Mouse (Mus musculus) adrenal gland, postnatal 10 days (tissue): ENCODE measurements around the gene Lrp4. TPM values are rescaled to one million over a fixed set of nuclear protein-coding genes. Genes with fewer than 3 reads are reported as not detected.

ENCODE experiments used
- DNase-seq: peaks from one replicate; pipeline ENCODE4 v3.0.0; 2021; ENCODE audit warnings: mixed read lengths
- long read RNA-seq, 2 experiments: library from polyadenylated mRNA; stranded (forward); transcript quantifications; one replicate each; pipeline ENCODE4 v2.0.0; 2021
- total RNA-seq, 2 experiments: library from RNA; stranded (reverse); gene quantifications; 2 replicates each; pipeline ENCODE4 v1.2.3; 2021

The Lrp4 gene
- total RNA-seq = 1 to 10 TPM; 7.0 to 8.3 TPM
- long read RNA-seq, experiment 1, partial matches to known transcripts = 4 of 5 reads
- long read RNA-seq, experiment 1, other reads (novel, unspliced or antisense) = 1 of 5 reads
- long read RNA-seq, experiment 2, partial matches to known transcripts = 0 of 1 reads
- long read RNA-seq, experiment 2, other reads (novel, unspliced or antisense) = 1 of 1 reads

DNA sequence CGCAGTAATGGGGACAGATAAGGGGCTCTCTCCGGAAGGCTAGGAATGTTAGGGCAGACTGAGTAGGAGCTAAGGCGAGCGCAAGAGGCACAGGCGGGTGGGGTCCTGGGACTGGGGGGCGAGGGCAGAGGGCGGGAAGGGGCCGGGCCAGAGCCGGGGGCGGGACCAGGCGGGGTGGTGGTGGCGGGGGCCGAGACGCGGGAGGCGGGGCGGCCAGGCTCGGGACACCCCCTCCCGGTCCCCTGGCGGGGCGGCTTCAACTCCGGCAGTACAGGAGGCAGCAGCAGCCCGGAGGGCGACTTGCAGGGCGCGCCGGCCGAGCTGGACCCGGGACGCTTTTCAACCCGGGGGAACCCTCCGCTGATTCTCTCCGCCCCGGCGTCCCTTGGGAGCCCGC lies at the start of gene Lrp4:
TSS of gene Lrp4 (plus strand) at position 253 of the 397 bp plus-strand sequence.
- DNase-seq = peak; percentile 79

DNA sequence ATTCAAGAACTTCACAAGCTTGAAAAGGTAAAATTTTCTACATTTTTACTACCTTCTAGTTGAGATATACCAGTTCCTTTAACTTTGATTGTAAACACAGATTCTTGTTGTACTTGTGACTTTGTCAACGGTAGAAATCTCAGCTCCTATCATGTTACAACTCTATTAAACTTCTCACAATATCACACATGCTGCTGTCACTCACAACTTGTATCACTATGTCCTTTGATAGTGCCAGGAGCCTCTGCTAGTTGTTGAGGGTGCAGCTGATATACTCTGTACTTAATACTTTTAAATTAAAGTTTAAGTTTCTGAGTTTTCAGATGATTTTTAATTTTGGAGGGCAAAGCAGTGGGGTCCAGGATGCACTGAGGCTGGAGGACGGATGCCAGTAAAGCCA lies 49.3 kb upstream of the Lrp4 start:
- DNase-seq = no peak

DNA sequence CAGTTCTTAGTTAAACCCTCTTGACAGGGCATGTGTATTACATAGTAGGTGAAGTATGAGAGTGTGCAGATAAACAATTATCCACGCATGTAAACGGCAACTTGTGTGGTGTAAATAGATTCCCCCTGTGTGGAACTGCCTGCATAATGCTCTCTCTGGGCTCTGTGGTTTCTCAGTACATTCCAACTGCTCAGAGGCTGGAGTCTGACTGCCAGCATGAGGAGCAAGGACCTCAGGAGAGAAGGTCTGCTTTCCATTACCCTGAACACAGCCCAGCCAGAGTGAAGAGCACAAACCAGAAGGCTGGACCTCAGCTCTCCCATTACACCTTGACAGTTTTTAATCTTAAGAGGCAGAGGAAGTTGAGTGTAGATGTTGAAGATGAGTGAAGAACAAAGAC lies 45.8 kb upstream of the Lrp4 start:
- DNase-seq = no peak

DNA sequence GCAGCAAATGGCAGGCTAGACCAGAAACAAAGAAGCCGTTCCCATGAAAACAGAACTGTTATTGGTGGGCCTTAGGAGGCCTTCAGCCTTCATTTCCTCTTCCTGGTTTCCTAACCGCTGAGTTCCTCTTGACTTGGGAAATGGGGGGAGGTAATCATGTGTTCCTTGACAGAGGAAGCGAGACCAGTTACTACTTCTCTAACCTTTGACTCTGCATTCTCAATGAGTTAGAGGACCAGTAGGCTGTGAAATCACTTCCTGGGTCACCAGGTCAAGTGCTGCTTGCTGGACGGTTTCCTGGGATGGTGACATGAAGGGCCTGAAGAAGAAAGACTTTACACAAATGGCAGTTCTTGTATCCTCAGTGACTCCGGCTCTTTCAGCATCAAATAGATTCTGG lies 45.0 kb upstream of the Lrp4 start:
- DNase-seq = no peak

DNA sequence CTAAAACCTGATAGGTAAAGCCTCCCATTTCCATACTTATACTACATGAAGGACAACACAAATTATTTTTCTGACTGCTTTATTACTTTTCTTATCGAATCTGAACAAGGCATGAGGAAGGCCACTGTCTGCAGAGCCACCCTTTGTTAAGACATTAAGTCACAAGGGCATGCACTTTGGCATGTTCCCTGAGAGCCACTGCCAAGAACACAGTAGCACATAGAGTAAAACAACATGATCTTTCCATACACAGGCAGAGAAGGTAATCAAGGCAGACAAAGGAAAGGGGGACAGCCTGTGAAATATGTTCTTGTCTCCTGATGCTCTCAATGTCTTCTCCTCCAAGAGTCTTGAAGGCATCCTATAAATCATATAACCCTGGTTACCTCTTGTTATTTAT lies 43.5 kb upstream of the Lrp4 start:
- DNase-seq = peak; percentile 49

DNA sequence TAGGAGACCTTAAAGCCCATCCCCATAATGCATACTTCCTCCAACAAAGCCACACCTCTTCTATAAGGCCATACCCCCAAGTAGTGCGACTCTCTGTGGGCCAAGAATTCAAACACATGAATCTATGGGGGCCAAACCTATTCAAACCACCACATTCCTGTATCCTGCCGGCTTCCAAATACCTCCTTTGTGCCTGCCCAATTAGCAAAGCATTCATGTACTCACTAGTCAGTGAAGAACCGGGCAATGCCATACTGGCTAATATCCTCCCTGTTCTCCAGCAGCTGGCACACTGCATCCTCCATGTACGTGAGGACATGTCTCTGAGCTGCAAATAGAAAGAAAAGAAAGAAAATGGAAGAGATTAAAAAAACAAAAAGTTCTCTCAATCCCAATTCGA lies 35.7 kb upstream of the Lrp4 start:
- DNase-seq = no peak

DNA sequence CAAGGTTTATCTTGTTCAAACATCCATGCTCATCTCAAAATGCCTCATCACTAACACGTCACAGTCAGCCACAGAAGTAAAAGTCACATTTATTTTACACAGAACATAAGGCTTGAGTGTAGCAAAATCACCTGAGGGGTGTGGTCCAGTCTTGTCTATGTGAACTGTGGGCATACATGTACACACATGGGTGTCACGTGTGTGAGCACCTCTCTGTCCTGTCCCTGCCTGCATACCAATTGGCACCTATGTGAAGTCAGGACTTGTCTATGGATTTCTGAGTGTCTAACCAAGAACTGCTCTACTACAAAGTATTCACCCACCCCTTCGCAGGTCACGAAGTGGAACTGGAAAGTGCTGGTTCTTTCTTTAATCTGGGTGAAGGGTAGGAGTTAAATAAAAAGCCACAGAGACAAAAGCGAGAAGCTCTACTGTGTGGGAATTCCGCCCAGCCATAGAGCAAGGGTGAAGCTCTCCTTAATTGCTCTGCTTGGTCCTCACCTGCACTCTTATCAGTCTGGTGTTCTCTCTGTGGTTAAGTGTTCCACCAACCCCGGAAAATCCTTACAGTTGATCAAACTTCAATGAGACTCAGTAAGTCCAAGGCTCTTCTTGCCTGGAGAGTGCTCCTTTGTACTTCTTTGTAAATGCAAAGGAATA lies 33.1 kb upstream of the Lrp4 start:
- no peak for DNase-seq

DNA sequence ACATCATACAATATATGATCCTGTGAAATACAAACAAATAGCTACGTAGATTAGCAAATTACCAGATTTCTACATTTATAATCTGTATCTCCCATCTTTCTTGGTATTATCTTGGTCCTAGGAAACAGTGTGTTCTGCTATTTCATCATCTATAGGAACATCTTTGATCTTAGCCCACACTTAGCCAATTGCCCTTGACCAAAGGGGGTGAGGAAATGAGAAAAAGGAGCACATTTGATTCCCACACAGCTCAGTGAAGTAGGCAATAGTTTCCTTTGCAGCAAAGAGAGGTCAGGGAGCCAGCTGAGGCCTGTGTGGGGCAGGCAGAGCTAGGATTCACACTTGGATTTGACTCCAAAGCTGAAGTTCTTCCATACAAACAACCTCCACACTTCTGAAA lies 31.0 kb upstream of the Lrp4 start:
- DNase-seq = no peak

DNA sequence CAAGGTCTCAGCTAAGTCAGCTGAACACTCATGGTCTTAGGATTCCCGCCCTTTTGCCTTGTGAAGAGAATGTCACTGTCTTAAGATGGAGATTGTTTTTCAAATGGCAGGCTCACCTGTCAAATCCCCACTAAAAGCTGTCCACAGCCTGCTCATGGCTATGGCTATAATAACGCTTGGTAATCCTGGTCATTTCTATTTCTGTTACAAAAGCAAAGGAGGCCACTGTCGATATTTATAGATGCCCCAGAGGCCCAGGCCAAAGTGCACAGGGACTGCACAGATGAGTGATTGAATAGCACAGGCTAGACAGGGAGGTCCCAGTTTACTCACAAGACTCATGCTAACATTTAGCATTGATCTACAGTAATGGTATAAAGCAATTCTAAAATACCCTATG lies 28.2 kb upstream of the Lrp4 start:
- no peak for DNase-seq

DNA sequence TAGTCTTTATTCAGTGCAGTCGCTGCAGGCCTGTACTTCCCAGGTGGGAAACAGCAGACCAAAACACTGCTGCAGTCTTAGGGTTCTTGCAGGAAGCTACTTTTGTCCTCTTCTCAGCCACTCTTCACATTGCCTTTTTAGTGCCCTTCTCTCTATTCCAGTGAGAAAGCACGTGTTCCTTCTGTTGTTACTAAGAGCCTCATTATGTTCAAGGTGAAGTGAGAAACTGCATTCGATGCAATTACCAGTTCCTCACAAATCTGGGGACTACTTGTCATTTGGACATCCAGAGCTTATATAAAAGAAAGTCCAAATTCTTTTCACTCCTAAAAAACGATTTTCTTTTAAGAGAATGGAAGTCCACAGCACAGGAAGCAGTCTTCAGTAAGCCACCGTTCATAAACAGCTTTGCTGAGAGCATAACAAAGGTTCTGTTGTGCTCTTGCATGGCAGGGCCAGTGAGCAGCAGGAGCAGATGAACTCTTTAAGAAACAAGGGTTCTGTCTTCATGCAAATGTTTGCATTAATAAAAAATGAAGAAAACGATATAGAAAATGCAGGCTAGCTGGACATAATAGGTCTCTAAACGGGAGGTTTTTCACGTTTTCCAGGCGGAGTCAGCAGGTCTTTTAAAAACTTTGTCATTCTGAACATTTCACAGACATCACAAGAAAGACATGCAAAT lies 27.3 kb upstream of the Lrp4 start:
- DNase-seq = no peak

DNA sequence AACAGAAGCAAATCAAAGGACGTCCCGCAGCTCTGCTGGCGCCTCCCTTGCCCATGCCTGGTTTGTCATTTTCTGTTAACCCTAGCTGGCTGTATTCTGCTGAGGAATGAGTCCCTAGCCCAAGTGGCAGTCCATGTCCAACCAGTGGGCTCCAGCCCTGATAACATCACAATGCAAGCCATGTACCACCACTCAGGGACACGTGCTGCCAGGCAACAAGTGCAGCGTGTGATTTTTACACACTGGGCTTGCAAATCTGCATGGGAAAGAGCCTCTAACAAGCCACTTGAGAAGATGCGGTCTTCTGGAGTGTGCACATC lies 26.8 kb upstream of the Lrp4 start:
- no peak for DNase-seq

DNA sequence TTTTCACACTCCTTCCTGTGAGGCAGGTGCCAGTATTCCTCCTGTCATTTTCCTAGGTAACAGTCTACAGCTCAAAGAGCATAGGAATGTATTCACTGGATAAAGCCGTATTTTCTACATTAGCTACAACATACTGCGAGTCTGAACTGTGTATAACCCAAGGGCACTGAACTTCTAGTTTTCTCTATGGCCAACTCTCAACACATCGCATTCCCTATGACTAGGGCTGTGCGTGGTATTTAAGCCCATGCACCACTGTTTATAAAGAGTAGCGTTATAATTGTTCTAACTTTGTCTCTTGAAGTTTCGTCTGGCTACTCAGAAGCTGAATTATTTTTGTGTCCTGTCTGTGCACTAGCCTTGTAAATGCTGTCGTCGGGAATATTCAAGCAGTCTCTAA lies 20.6 kb upstream of the Lrp4 start:
- no peak for DNase-seq

DNA sequence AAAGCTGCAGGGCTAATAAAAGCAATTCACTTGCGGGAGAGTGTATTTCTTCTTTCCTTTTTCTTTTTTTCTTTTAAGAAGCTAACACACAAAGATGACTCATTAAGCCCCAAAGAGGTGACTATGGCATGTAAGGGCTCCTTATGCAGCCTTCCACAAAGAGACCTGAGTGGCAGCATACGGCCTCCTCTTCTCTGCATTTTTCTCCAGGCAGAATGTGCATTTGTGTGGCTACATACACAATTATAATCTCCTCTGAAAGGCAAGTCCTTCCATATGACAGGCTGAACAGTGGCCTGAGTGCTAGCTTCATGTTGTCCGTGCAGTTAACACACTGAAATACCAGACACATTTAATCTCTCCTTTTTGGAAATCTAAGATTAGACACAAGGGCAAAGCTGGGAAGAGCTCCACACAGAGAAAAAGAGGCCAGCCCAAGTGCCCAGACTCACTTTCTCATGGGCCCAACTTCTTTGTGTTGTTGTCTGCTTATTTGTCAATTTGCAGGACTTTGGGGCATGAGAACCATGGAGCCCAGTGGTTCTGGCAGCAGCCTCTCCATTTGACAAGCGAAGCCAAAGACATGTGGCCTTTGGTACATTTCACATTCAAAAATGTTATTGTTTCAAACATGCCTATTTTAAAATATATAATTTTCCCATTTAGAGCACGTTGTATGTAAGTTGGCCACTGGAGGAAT lies 20.0 kb upstream of the Lrp4 start:
- DNase-seq = no peak

DNA sequence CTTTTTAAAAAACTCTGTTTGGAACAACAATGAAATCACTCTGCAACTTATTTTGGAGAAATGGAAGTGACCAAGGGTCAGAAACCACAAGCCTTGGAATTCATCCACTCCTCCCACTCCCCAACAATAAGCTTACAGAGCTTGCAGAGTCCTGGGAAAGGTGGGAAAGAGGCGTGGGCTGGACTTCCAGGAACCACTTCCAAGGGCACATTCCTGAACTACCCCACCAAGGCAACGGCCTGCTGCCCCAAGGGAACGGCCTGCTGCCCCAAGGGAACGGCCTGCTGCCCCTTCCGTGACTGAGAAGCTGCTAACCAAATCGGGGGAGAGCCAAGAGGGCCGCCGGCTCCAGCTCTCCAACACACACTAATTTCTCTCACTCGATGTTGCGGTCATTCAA lies 18.0 kb upstream of the Lrp4 start:
- DNase-seq = no peak

DNA sequence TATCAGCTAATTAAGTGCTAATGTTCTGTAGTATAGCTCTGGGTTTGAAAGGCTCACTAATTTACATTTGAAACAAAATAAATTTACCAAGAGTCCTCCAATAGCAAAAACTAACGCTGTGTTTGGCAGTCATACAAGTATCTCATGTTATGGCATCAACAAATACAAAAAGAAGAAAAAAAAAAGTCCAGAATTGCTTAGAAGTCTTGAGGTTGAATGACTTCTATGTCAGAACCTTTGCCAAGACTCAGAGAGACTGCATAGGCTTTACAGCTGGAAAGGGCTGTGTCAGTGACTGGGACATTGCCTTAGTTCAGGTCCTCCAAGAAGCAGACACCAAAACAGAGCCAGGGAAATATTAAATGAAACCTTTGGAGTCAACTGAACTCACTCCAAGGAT lies 17.4 kb upstream of the Lrp4 start:
- DNase-seq = no peak

DNA sequence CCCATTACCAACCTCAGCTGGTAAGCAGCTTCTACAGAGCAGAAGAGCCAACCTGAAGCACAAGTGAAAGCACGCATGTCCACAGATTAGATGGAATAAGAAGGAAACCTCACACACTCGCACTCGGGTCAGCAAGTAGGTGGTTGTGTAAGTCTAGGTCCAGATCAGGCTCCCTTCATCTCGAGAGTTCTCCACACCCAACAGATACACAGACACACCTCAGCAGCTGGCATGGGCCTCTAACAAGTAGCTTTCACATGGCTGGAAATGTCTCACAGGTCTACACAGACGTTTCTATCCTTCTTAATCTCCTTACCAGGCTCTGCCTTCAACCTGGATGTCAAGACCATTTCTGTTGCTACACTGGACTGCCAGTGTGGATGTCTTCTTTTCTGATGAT lies 16.6 kb upstream of the Lrp4 start:
- DNase-seq = no peak

DNA sequence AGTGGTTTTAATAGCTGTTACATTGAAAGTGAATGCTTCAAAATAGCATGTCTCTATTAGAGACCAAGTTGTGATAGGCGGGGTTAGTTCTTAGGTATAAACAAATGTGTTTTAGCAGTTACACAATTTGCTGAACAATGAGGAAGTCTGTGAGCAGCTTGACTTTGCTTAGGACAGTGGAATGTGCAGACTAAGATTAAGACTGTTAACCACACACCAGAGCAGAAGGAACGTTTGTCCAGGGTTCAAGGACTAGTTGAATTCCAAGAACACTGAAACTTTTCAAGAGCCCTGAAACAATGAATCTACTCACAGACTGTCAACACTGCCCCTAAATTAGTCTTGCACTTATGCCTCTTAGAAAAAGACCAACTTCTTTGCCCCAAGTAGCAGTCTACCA lies 15.6 kb upstream of the Lrp4 start:
- no peak for DNase-seq

DNA sequence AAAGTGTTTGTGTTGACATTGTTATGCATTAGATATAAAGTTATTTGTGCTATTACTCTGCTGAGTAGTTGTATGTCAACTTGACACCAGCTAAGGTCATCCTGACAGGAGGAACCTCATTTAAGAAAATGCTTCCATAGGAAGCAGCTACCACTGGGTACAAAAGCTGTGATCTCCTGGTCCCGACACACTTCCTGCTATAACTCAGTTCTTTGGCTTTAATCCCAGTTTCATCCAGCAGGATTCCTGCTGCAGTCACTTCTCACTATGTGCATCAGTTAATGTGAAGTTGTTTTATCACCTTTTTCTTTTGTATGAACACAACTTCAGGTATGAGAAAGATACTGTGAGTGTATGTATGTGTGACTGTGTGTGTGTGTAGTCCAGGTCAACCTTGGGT lies 15.1 kb upstream of the Lrp4 start:
- no peak for DNase-seq

DNA sequence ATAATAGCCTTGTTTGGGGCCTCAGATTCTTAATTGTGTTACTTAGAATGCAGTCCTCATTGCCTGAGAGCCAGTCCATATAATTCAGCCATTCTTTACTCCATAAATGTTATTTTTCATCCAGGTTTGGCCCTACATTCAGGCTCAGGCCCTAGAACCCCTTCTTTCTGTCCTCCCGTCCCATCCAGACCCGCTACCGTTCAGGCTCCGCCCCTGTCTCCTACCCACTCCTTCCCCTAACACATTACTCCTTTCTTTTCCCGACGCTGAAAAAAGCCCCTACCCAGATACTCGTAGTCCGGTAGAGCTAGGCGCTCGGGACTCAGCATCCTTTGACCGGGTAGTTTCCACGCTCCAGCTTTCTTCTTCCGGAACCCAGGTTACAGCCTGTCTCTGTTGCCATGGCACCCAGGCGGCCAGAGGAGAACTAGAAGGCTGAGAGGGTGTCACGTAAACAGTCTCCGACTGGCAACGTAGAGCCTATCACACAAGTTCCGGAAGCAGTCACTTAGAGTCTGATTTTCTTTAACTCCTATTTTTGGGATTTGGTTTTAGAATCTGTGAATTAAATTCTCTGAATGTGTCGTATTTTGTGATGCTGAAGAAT lies 12.9 kb upstream of the Lrp4 start, which contains the start of gene 1110051M20Rik:
TSS of gene 1110051M20Rik (minus strand) at position 419 of the 607 bp plus-strand sequence.
- peak; percentile 90 for DNase-seq

DNA sequence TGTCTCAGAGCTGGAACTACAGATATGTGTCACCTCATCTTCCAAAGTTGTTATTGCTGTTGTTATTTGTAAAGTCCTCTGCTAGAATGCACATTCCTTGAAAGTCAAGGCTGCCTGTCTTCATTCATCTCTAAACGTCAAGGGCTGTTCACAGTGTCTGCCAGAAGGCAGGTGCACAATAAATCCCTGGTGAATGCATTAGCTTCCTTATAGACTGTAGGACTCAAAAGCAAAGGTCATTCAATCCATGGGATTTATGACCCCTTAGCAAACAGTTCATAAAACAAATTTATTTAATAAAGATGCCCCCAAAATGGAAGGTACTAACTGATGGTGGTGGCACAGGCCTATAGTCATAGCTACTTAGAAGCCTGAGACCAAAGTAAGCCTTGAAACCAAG lies 7.6 kb upstream of the Lrp4 start:
- DNase-seq = no peak

DNA sequence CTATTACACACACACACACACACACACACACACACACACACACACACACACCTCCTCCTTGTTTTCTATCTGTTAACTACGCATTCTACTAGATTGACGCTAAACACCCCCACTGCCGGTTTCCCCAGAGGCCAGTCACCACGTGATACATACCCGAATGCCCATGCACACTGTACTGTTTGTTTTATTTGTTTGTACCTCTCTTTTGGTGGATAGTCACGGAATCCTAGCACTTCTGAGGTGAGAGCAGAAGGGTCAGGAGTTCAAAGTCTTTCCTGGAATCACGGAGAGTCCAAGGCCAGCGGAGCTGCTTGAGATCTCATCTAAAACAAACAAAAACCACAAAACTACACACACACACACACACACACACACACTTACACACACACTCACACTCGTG lies 7.0 kb upstream of the Lrp4 start:
- DNase-seq = no peak

DNA sequence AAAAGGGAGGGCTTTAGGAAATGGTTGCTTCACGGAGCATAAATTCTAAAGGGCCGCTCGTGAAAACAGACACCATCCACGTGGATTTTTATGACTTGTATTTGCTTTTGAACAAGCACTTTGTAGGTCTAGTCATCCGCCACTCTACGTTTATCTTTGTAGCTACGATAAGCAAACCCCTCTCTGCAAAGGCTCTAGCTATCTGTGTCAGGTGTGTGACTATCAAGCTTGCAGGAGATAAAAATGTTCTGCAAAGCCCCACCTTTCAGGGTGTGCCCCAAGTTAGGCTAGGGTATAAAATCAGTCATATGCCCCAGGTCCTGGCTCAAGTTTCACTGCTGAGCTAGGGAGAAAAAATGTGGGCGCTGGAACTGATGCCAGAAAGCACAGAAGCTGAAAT lies 4.7 kb upstream of the Lrp4 start:
- DNase-seq = no peak
